Mouse (Mus musculus) testis, adult 2 months (tissue): ENCODE measurements around the gene Hdac9. TPM values are rescaled to one million over a fixed set of nuclear protein-coding genes. Genes with fewer than 3 reads are reported as not detected.

ENCODE experiments used
- H3K27ac ChIP-seq: fragments of 200-500 bp; 2 replicates; pipeline ENCODE4 v1.5.1; 2012; ENCODE audit warnings: low read depth, low read length; ENCODE audit not compliant: control insufficient read depth, insufficient read depth
- H3K27me3 ChIP-seq: fragments of 200-500 bp; 2 replicates; pipeline ENCODE4 v1.6.1; 2012; ENCODE audit warnings: mild to moderate bottlenecking, low read length, moderate library complexity; ENCODE audit not compliant: control insufficient read depth, insufficient read depth
- H3K36me3 ChIP-seq: fragments of 200-500 bp; 2 replicates; pipeline ENCODE4 v1.6.1; 2012; ENCODE audit warnings: mild to moderate bottlenecking, low read length; ENCODE audit not compliant: control insufficient read depth, insufficient read depth
- H3K4me1 ChIP-seq: fragments of 200-500 bp; 2 replicates; pipeline ENCODE4 v1.6.1; 2012; ENCODE audit warnings: low read length; ENCODE audit not compliant: control insufficient read depth, insufficient read depth
- H3K4me3 ChIP-seq: fragments of 200-500 bp; 2 replicates; pipeline ENCODE4 v1.5.1; 2012; ENCODE audit warnings: low read depth, mild to moderate bottlenecking, low read length, moderate library complexity, mixed read lengths; ENCODE audit not compliant: control insufficient read depth
- CTCF ChIP-seq: fragments of 200-500 bp; IDR thresholded peaks from 2 replicates; pipeline ENCODE4 v1.5.1; 2012; ENCODE audit warnings: low read depth, mild to moderate bottlenecking, inconsistent platforms, low read length, moderate library complexity; ENCODE audit not compliant: control insufficient read depth, insufficient read depth, insufficient replicate concordance
- POLR2A ChIP-seq: fragments of 200-500 bp; IDR thresholded peaks from 2 replicates; pipeline ENCODE4 v1.6.1; 2012; ENCODE audit warnings: low read depth, mild to moderate bottlenecking, inconsistent platforms, low read length, moderate library complexity; ENCODE audit not compliant: control insufficient read depth
- polyA plus RNA-seq: library from polyadenylated mRNA; depleted of rRNA; stranded (reverse); fragments of >200 nt; gene quantifications from 2 replicates; pipeline ENCODE4 v1.2.3, GENCODE M21; 2012

Gene Hdac9
- polyA plus RNA-seq, 1 experiment = 2.9 TPM

GRCm38 (mm10) chr12:34215023-34216020 is 701.6 kb downstream of the Hdac9 start:
- Histone ChIP-seq H3K27ac (no peak overlapping the region), H3K36me3 (no peaks in the 10 kb centered on the region), H3K4me1 (no peaks in the 10 kb centered on the region), H3K4me3 (no peak overlapping the region), H3K27me3 (no peaks in the 10 kb centered on the region)
- TF ChIP-seq CTCF (no peak), POLR2A (no peak)

- TF ChIP-seq CTCF = no peak
- TF ChIP-seq POLR2A = no peak
- Histone ChIP-seq H3K27me3 (no peaks in the 10 kb centered on the region), H3K4me1 (no peaks in the 10 kb centered on the region), H3K36me3 (no peaks in the 10 kb centered on the region), H3K4me3 (no peak overlapping the region), H3K27ac (no peak overlapping the region)
Observed at GRCm38 (mm10) chr12:34212162-34212561, 704.7 kb downstream of the Hdac9 start.

GRCm38 (mm10) chr12:34201471-34201870 is 715.4 kb downstream of the Hdac9 start:
- Histone ChIP-seq H3K36me3 (no peaks in the 10 kb centered on the region), H3K27ac (no peak overlapping the region), H3K4me1 (no peaks in the 10 kb centered on the region), H3K4me3 (no peak overlapping the region), H3K27me3 (no peaks in the 10 kb centered on the region)
- TF ChIP-seq POLR2A = no peak
- TF ChIP-seq CTCF = no peak

GRCm38 (mm10) chr12:34200030-34200446 is 716.9 kb downstream of the Hdac9 start:
- no peak overlapping the region for H3K27ac ChIP-seq
- H3K4me3 ChIP-seq = peak overlapping the region; percentile 49; the same call in 1 of the 2 replicates
- H3K4me1 ChIP-seq = no peaks in the 10 kb centered on the region
- TF ChIP-seq POLR2A (no peak), CTCF (no peak)
- H3K36me3 ChIP-seq = no peaks in the 10 kb centered on the region
- no peaks in the 10 kb centered on the region for H3K27me3 ChIP-seq

GRCm38 (mm10) chr12:34195155-34195828 is 721.6 kb downstream of the Hdac9 start:
- H3K36me3 ChIP-seq = no peaks in the 10 kb centered on the region
- no peak overlapping the region for H3K4me3 ChIP-seq
- H3K4me1 ChIP-seq = no peaks in the 10 kb centered on the region
- TF ChIP-seq CTCF (no peak), POLR2A (no peak)
- no peak overlapping the region for H3K27ac ChIP-seq
- no peaks in the 10 kb centered on the region for H3K27me3 ChIP-seq

- no peak for TF ChIP-seq CTCF
Observed at GRCm38 (mm10) chr12:34194116-34194515, 722.8 kb downstream of the Hdac9 start.

GRCm38 (mm10) chr12:34191246-34191645 is 725.6 kb downstream of the Hdac9 start:
- no peak for TF ChIP-seq CTCF
- TF ChIP-seq POLR2A = no peak
- H3K36me3 ChIP-seq = no peaks in the 10 kb centered on the region
- H3K4me1 ChIP-seq = no peaks in the 10 kb centered on the region
- no peaks in the 10 kb centered on the region for H3K27me3 ChIP-seq
- no peak overlapping the region for H3K4me3 ChIP-seq
- H3K27ac ChIP-seq = no peak overlapping the region

More at GRCm38 (mm10) chr12:34194116-34194515, 722.8 kb downstream of the Hdac9 start:
- H3K27ac ChIP-seq = no peak overlapping the region
- H3K36me3 ChIP-seq = no peaks in the 10 kb centered on the region
- H3K4me3 ChIP-seq = no peak overlapping the region
- H3K4me1 ChIP-seq = no peaks in the 10 kb centered on the region
- H3K27me3 ChIP-seq = no peaks in the 10 kb centered on the region
